Mouse (Mus musculus) heart, postnatal 0 days (tissue): ENCODE measurements around the gene Ugt1a8.
"Not testable (repeated sequence)": the region's sequence is repeated elsewhere in the genome, so short reads cannot be mapped to it uniquely, and the experiment has no call there.

Source experiments
- CTCF ChIP-seq: IDR thresholded peaks from 2 replicates; pipeline ENCODE4 v1.5.1; 2016; ENCODE audit warnings: antibody characterized with exemption, control low read depth, low read depth
- EP300 ChIP-seq: IDR thresholded peaks from 2 replicates; pipeline ENCODE4 v1.6.1; 2016; ENCODE audit warnings: antibody characterized with exemption, low read depth

DNA sequence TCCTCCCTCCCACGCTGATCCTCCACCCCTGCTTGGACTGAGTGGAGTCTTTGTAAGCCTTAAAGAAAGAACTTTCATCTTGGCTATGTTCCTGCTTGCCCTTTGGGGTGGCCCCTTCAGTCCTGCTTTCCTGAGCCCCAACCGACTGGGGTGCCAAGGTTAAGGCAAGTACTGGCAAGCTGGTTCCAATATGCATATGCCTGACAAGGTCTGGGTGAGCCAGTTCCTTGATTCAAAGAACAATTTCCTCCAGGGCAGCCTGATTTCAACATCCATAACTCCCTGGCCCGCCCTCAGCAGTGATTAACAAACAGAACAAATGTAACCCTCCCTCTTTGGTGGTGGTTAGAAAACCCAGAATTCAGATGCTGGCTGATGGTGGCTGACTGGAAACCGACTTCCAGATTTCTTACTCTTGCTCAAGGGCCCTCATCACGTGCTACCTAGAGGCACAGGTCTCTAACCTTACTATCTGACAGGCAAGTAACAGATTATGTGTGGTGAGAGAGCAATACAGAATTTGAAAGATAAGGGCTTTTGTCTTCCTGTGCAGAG is 46.9 kb downstream of the Ugt1a8 start, which contains the start of gene Ugt1a6a:
- TF ChIP-seq CTCF, EP300: not testable (repeated sequence)
